Mouse (Mus musculus) heart, adult 2 months (tissue): ENCODE results near the gene Bcorl1.

Source experiments
- CTCF ChIP-seq: fragments of 200-600 bp; IDR thresholded peaks from 2 replicates; pipeline ENCODE4 v1.8.1; 2022; ENCODE audit warnings: antibody characterized with exemption, mild to moderate bottlenecking, moderate library complexity
- POLR2A ChIP-seq: fragments of 200-500 bp; IDR thresholded peaks from 2 replicates; pipeline ENCODE4 v1.6.1; 2011; ENCODE audit warnings: mild to moderate bottlenecking, low read depth, low read length, control low read depth; ENCODE audit not compliant: insufficient read depth

- TF ChIP-seq POLR2A, result no peak
- TF ChIP-seq CTCF, result no peak
Observed at GRCm38 (mm10) chrX:48355346-48355745, 14.2 kb downstream of the Bcorl1 start.
